Mouse (Mus musculus): ENCODE results near the gene Stub1. TPM values are rescaled to one million over a fixed set of nuclear protein-coding genes. Genes with fewer than 3 reads are reported as not detected.
"Not testable (repeated sequence)": the region's sequence is repeated elsewhere in the genome, so short reads cannot be mapped to it uniquely, and the experiment has no call there.

Gene Stub1
- polyA plus RNA-seq, 1 experiment from 2014 or later: 308 TPM

DNA sequence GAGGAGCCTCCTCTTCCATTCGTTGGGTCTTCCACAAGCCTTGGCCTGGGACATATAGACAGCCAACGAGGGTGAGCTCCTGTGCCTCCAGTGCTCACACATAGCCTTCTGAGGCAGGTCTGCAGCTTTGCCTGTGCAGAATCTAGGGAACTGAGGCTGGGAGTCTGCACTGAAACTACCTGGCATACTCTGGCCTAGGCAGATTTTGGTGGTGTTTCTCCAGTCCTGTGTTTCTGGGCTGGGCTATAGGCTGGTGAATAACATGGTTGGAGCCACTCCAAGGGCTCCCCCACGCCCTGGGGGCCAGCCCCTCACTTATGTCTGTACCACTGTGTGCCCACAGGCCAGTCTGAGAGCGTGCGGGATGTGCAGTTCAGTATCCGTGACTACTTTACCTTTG, 7.9 kb downstream of the Stub1 start:
- no peak for ATAC-seq (replicated peaks)
- Histone ChIP-seq H3K27ac (replicated peaks) (no peak overlapping the region), H3K9ac (replicated peaks) (no peak overlapping the region), H3K9me3 (no peaks in the 10 kb centered on the region), H3K4me3 (no peak overlapping the region), H3K27me3 (0 out of 2 replicates have a peak, but pooled peaks cover under 1% of the 10 kb centered on the region), H3K4me2 (replicated peaks) (peak overlapping the region; percentile 88; the same call in 1 of the 2 replicates), H3K4me1 (peaks cover 59% of the 10 kb centered on the region), H3K36me3 (peaks cover 18% of the 10 kb centered on the region)
- 90% methylated on average over 6 of the region's 6 CpGs for WGBS

DNA sequence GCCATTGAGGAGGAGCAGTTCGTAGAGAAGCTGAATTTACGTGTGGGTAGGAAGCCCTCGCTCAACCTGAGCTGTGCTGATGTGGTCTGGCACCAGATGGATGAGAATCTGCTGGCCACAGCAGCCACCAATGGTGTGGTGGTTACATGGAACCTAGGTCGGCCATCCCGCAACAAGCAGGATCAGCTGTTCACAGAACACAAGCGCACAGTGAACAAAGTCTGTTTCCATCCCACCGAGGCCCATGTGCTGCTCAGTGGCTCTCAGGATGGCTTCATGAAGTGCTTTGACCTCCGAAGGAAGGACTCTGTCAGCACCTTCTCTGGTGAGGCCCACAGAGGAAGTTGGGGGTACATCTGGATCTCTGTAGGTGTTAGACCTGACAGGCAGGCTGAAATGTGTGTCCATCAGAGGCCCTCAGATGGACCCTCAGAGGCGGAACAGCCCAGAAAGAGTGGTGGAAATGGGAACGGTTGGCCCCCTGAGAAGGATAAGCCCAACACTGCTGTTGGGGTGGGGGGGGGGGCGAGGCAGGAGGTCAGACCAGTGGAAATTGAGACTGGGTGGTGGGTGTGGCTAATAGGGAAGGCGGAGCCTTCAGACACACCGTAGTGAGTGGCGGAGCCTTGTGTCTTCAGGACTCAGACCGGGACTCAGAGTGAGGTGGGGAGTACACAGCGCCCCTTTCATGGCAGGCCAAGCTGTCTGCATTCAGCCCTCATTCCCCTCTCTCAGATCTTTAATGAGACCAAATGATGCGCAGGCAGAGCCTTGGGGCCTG, 8.7 kb downstream of the Stub1 start:
- Histone ChIP-seq H3K9me3 (no peaks in the 10 kb centered on the region), H3K36me3 (peaks cover 17% of the 10 kb centered on the region), H3K27me3 (peaks cover 8% of the 10 kb centered on the region; the same call in 1 of the 2 replicates), H3K27ac (replicated peaks) (no peak overlapping the region), H3K4me2 (replicated peaks) (peak overlapping the region; percentile 88), H3K4me3 (peak overlapping the region; percentile 68), H3K9ac (replicated peaks) (peak overlapping the region; percentile 68), H3K4me1 (peaks cover 51% of the 10 kb centered on the region)
- 77% methylated on average over 17 of the region's 17 CpGs for WGBS
- no peak for ATAC-seq (replicated peaks)

- Histone ChIP-seq H3K4me2 (replicated peaks) (peak within 1 kb of the TSS; percentile 88), H3K4me1 (peaks cover 47% of the 10 kb centered on the region), H3K9ac (replicated peaks) (peak within 1 kb of the TSS; percentile 68)
These were observed 9.8 kb downstream of the Stub1 start, which contains the start of gene Wdr24 for GRCm38 (mm10) chr17:25823452-25823851. Gene Wdr24 (plus strand): TSS chr17:25823627.

GRCm38 (mm10) chr17:25818851-25819780, 14.1 kb downstream of the Stub1 start:
- Histone ChIP-seq H3K4me3 (no peak overlapping the region), H3K36me3 (peaks cover 27% of the 10 kb centered on the region), H3K4me1 (peaks cover 13% of the 10 kb centered on the region), H3K9ac (replicated peaks) (no peak overlapping the region), H3K4me2 (replicated peaks) (no peak overlapping the region), H3K27me3 (peaks cover 22% of the 10 kb centered on the region), H3K27ac (replicated peaks) (no peak overlapping the region), H3K9me3 (no peaks in the 10 kb centered on the region)
- no peak for ATAC-seq (replicated peaks)
- WGBS: 10% methylated on average over 46 of the region's 46 CpGs

More at GRCm38 (mm10) chr17:25823452-25823851, 9.8 kb downstream of the Stub1 start, which contains the start of gene Wdr24:
- Histone ChIP-seq H3K4me3 (peak within 1 kb of the TSS; percentile 68), H3K27ac (replicated peaks) (peak within 1 kb of the TSS; percentile 70), H3K9me3 (no peaks in the 10 kb centered on the region), H3K27me3 (peaks cover 15% of the 10 kb centered on the region), H3K36me3 (peaks cover 23% of the 10 kb centered on the region)
- peak; percentile 73 for ATAC-seq (replicated peaks)
- WGBS: 0% methylated on average over 18 of the region's 18 CpGs

- no peak for ATAC-seq (replicated peaks)
- Histone ChIP-seq H3K9ac (replicated peaks) (no peak overlapping the region), H3K27me3 (peaks cover 22% of the 10 kb centered on the region), H3K4me2 (replicated peaks) (no peak overlapping the region), H3K27ac (replicated peaks) (no peak overlapping the region), H3K4me1 (peaks cover 18% of the 10 kb centered on the region), H3K4me3 (no peak overlapping the region), H3K36me3 (peaks cover 27% of the 10 kb centered on the region), H3K9me3 (no peaks in the 10 kb centered on the region)
- 93% methylated on average over 11 of the region's 11 CpGs for WGBS
These were observed 15.5 kb downstream of the Stub1 start for GRCm38 (mm10) chr17:25817662-25818061.

DNA sequence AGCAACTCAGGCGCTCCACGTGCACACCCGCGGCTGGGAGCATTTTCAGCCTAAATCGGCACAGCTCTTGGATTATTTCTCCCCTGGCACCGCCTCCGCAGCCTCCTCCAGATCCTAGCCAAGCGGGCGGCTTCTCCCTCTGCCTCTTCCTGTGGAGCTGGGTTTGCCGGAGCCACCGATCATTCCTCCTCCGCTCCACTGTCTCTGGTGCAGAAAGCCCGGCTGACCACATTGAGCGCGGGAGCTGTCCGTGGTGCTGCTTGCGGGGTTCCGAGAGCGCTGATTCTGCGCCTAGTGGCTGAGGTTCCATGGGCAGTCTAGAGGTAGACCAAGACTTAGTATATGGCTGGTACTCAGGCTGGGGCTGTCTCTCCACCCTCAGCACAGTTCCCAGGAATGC, 19.7 kb downstream of the Stub1 start:
- peak overlapping the region; percentile 35 for H3K4me2 ChIP-seq (replicated peaks)
- peaks cover 40% of the 10 kb centered on the region for H3K4me1 ChIP-seq
- peak overlapping the region; percentile 28 for H3K9ac ChIP-seq (replicated peaks)
- H3K27me3 ChIP-seq: peaks cover 8% of the 10 kb centered on the region
- peaks cover 16% of the 10 kb centered on the region for H3K36me3 ChIP-seq
- no peak for ATAC-seq (replicated peaks)
- 2% methylated on average over 20 of the region's 20 CpGs for WGBS
- H3K4me3 ChIP-seq: peak overlapping the region; percentile 16
- no peak overlapping the region for H3K27ac ChIP-seq (replicated peaks)
- H3K9me3 ChIP-seq: no peaks in the 10 kb centered on the region

DNA sequence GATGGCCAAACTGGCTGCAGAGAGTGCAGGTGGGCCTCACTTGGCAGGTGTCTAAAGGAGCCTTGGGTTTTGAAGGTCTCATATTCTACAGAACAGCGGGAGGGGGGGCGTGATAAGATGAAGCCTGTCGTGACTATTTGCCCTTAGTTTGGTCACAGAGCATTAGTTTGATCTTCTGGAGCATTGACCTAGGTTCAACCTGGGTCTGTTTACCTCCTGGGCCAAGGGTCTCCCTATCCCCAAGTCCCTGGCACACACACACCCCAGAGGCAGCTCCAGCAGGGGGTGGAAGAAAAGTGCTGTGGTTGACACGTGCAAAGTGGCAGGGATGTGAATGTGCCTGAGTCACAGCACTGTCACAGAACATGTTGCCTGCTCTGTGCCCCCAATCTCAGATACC, 22.3 kb downstream of the Stub1 start:
- Histone ChIP-seq H3K27me3 (no peaks in the 10 kb centered on the region), H3K9me3 (no peaks in the 10 kb centered on the region), H3K4me1 (peaks cover 47% of the 10 kb centered on the region), H3K4me3 (peak overlapping the region; percentile 99; the same call in 1 of the 2 replicates), H3K27ac (replicated peaks) (no peak overlapping the region), H3K36me3 (no peaks in the 10 kb centered on the region), H3K4me2 (replicated peaks) (peak overlapping the region; percentile 89), H3K9ac (replicated peaks) (no peak overlapping the region)
- no peak for ATAC-seq (replicated peaks)
- 82% methylated on average over 4 of the region's 4 CpGs for WGBS

DNA sequence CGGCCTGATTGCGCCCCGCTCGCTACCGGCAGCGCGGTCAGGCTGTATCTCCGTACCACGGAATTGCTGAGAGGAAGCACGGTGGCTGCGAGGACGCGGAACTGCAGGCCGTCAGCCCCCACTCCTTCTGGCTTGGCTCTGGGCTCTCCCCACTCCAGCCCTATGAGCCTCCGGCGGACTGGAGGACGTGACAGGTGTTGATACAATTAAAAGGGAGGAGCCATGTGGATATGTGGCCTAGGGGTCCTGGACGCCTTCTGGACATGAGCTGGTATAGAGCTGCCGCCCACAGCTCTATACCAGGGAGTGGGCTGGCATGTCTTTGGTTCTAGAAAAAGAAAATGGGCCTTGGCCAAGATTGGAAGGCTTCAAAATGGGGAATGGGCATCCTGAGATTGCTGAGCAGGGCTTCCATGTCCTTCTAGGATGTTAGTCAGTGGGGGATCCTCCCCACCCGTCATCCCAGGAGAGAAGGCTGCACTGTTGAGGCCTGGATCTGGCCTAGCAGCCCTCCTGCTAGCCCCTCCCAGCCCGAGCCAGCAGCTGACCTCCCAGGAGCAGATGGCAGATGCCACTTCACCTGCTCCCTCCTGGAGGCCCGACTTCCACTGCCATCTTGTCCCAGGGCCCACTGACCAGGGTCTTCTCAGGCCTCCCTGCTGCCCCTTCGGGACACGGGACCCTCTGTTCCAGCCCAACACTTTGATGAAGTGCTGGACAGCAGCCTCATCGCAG, 23.4 kb downstream of the Stub1 start:
- Histone ChIP-seq H3K4me2 (replicated peaks) (peak overlapping the region; percentile 89), H3K36me3 (no peaks in the 10 kb centered on the region), H3K4me1 (peaks cover 47% of the 10 kb centered on the region), H3K4me3 (peak overlapping the region; percentile 99), H3K9ac (replicated peaks) (peak overlapping the region; percentile 99), H3K27me3 (no peaks in the 10 kb centered on the region), H3K9me3 (no peaks in the 10 kb centered on the region), H3K27ac (replicated peaks) (peak overlapping the region; percentile 98)
- peak; percentile 53 for ATAC-seq (replicated peaks)
- WGBS: 6% methylated on average over 25 of the region's 25 CpGs

- Histone ChIP-seq H3K4me2 (replicated peaks) (peak within 1 kb of the TSS; percentile 89), H3K36me3 (no peaks in the 10 kb centered on the region), H3K27me3 (no peaks in the 10 kb centered on the region), H3K4me1 (peaks cover 42% of the 10 kb centered on the region), H3K4me3 (peak within 1 kb of the TSS; percentile 99), H3K27ac (replicated peaks) (peak within 1 kb of the TSS; percentile 98), H3K9ac (replicated peaks) (peak within 1 kb of the TSS; percentile 99), H3K9me3 (no peaks in the 10 kb centered on the region)
- peak; percentile 86 for ATAC-seq (replicated peaks)
- under 1% methylated on average over 93 of the region's 100 CpGs for WGBS
These were observed 24.2 kb downstream of the Stub1 start, which contains the start of gene Fbxl16 for GRCm38 (mm10) chr17:25808789-25809605. Gene Fbxl16 (plus strand): TSS chr17:25809085.

DNA sequence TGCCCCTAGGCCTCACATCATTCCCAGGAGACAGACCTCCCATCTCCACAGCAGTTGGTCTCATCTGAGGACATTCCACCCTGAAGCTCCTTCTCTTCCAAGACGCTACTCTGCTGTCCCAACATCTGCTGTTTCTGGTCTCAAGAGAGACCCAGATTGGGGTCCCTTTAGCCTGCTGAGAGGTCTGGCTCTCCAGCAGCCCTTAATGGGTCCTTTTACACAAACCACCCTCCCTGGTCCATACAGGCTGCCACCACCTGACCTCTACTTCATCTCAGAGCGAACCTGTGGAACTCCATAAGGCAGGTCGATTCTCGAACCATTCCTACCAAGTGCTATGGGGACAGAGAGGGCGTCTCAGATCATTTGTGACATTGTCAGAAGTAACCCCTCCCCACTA, 25.2 kb downstream of the Stub1 start:
- Histone ChIP-seq H3K36me3 (no peaks in the 10 kb centered on the region), H3K4me2 (replicated peaks) (peak overlapping the region; percentile 89), H3K27me3 (no peaks in the 10 kb centered on the region), H3K4me3 (peak overlapping the region; percentile 99), H3K4me1 (peaks cover 43% of the 10 kb centered on the region), H3K9me3 (no peaks in the 10 kb centered on the region), H3K9ac (replicated peaks) (peak overlapping the region; percentile 99), H3K27ac (replicated peaks) (peak overlapping the region; percentile 98)
- peak; percentile 2; the same call in 1 of the 2 replicates for ATAC-seq (replicated peaks)
- 45% methylated on average over 5 of the region's 5 CpGs for WGBS

- not testable (repeated sequence) for H3K4me2 ChIP-seq (replicated peaks); ATAC-seq (replicated peaks); H3K27ac ChIP-seq (replicated peaks); H3K4me3 ChIP-seq; H3K9me3 ChIP-seq; H3K9ac ChIP-seq (replicated peaks); H3K27me3 ChIP-seq; H3K36me3 ChIP-seq
- 49% methylated on average over 2 of the region's 2 CpGs for WGBS
- peaks cover 43% of the 10 kb centered on the region for H3K4me1 ChIP-seq
These were observed 25.8 kb downstream of the Stub1 start for GRCm38 (mm10) chr17:25807452-25807851.

All from forebrain, embryonic 15.5 days (tissue).